Mouse (Mus musculus) granulocyte monocyte progenitor cell, adult 5-6 weeks (primary cell): ENCODE results near the gene Olfr353. TPM values are rescaled to one million over a fixed set of nuclear protein-coding genes. Genes with fewer than 3 reads are reported as not detected.

Experiments used
- ATAC-seq: replicated peaks from 2 replicates; pipeline ENCODE4 v1.8.0; 2016; ENCODE audit warnings: mild to moderate bottlenecking, moderate TSS enrichment, inconsistent platforms; ENCODE audit not compliant: poor library complexity, severe bottlenecking
- total RNA-seq, 2 experiments: library from RNA; stranded (forward) in 1 of 2; stranded (reverse) in 1 of 2; fragments of 200-712, 200-1000 nt in 1 of 2; fragments of >200 nt in 1 of 2; fragmentation: Nextera tagmentation in 1 of 2; gene quantifications; 2 replicates each; pipeline ENCODE4 v1.2.3; 2014 to 2017

Olfr353 gene
- total RNA-seq (2014; fragmentation: Nextera tagmentation): not detected in 2 replicates
- not detected in 2 replicates for total RNA-seq (2017)

DNA sequence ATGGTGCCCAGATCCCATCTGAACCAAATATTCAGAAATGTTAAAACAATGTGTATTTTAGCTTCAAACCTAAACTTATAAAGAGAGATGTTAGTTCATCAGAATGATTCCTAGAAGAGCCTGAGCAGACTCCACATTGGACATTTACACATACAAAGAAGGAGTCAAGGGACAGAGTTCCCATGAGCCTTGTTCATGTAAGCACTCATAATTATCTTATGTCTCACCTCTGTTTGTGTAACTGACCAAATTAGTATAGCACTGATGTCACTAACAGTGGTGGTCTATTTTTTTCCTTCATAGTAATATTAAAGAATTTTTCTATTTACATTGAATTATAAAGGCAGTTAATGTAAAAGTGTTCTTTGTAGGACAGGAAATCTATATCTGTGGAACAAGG is at the start of gene Olfr353:
Gene Olfr353 (minus strand): TSS at position 101 of the 400 bp plus-strand sequence.
- ATAC-seq: no peak

DNA sequence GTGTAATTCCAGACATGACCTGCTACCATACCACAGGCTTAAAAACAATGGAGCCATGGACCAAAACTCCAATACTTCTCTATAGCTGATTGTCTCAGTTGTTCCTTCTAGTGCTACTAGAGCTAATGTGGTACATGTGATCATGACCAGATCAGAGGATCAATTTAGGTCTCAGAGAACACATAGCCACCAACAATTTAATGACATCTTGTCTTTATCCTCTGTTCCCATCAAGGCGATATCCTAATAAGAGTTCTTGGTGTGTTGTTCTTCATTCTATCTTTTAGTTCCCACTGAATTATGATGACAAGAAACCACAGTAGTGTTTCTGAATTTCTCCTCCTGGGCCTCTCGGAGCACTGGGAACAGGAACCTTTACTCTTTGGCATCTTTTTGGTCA is 44.1 kb upstream of the Olfr353 start, which contains the start of gene Olfr356:
Gene Olfr356 (plus strand): TSS at position 301 of the 400 bp plus-strand sequence.
- no peak for ATAC-seq

DNA sequence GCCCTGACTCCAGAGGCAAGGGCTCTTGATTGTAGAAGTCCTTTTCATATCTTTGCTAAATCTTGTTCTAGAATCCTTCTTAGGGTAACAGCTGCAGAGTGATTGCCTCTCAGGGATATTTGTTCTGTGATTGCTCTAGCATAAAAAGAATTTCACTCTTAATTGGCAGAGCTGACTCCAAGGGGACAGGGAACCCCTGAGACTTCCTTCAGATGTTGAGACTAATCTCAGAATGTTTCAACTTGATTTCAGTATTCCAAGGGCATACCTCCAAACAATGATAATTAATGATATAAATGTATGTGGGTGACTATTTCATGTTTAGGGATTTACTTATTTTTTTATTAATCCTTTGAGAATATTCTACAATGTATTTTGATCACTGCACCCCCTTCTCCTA is 36.1 kb upstream of the Olfr353 start, which contains the start of gene Olfr355:
Gene Olfr355 (minus strand): TSS at position 101 of the 400 bp plus-strand sequence.
- no peak for ATAC-seq

- ATAC-seq: no peak
Observed at GRCm38 (mm10) chr2:36905380-36905779, 12.6 kb upstream of the Olfr353 start, which contains the start of gene Olfr354. Gene Olfr354 (plus strand): TSS chr2:36905680.

GRCm38 (mm10) chr2:36897114-36897513 is 4.4 kb upstream of the Olfr353 start:
- ATAC-seq: no peak

- ATAC-seq: no peak
Observed at GRCm38 (mm10) chr2:36868160-36868559, 24.6 kb downstream of the Olfr353 start, which contains the start of gene Olfr352. Gene Olfr352 (plus strand): TSS chr2:36868460.

- ATAC-seq: no peak
Observed at GRCm38 (mm10) chr2:36862560-36862959, 30.2 kb downstream of the Olfr353 start, which contains the start of gene Olfr351. Gene Olfr351 (minus strand): TSS chr2:36862660.

GRCm38 (mm10) chr2:36846010-36846409 is 46.7 kb downstream of the Olfr353 start, which contains the start of gene Olfr350:
Gene Olfr350 (plus strand): TSS chr2:36846310.
- no peak for ATAC-seq

Other genes with a start within 250 kb of the Olfr353 start
- not detected in 2 replicates for gene Olfr346, start 207.1 kb downstream of the Olfr353 start, total RNA-seq (2014; fragmentation: Nextera tagmentation)
- not detected in 2 replicates for gene Olfr346, start 207.1 kb downstream of the Olfr353 start, total RNA-seq (2017)
- gene Olfr347, start 161.0 kb downstream of the Olfr353 start, total RNA-seq (2014; fragmentation: Nextera tagmentation): not detected in 2 replicates
- gene Olfr347, start 161.0 kb downstream of the Olfr353 start, total RNA-seq (2017): not detected in 2 replicates
- gene Olfr348, start 108.7 kb downstream of the Olfr353 start, total RNA-seq (2014; fragmentation: Nextera tagmentation): not detected in 2 replicates
- gene Olfr348, start 108.7 kb downstream of the Olfr353 start, total RNA-seq (2017): not detected in 2 replicates
- not detected in 2 replicates for gene Olfr50, start 102.4 kb downstream of the Olfr353 start, total RNA-seq (2014; fragmentation: Nextera tagmentation)
- not detected in 2 replicates for gene Olfr50, start 102.4 kb downstream of the Olfr353 start, total RNA-seq (2017)
- not detected in 2 replicates for gene Olfr3, start 75.9 kb downstream of the Olfr353 start, total RNA-seq (2014; fragmentation: Nextera tagmentation)
- not detected in 2 replicates for gene Olfr3, start 75.9 kb downstream of the Olfr353 start, total RNA-seq (2017)
- not detected in 2 replicates for gene Olfr350, start 46.6 kb downstream of the Olfr353 start, total RNA-seq (2014; fragmentation: Nextera tagmentation)
- not detected in 2 replicates for gene Olfr350, start 46.6 kb downstream of the Olfr353 start, total RNA-seq (2017)
- gene Olfr351, start 30.3 kb downstream of the Olfr353 start, total RNA-seq (2014; fragmentation: Nextera tagmentation): not detected in 2 replicates
- not detected in 2 replicates for gene Olfr351, start 30.3 kb downstream of the Olfr353 start, total RNA-seq (2017)
- gene Olfr352, start 24.5 kb downstream of the Olfr353 start, total RNA-seq (2014; fragmentation: Nextera tagmentation): not detected in 2 replicates
- not detected in 2 replicates for gene Olfr352, start 24.5 kb downstream of the Olfr353 start, total RNA-seq (2017)
- not detected in 2 replicates for gene Olfr354, start 12.7 kb upstream of the Olfr353 start, total RNA-seq (2014; fragmentation: Nextera tagmentation)
- gene Olfr354, start 12.7 kb upstream of the Olfr353 start, total RNA-seq (2017): not detected in 2 replicates
- gene Olfr355, start 36.0 kb upstream of the Olfr353 start, total RNA-seq (2014; fragmentation: Nextera tagmentation): not detected in 2 replicates
- gene Olfr355, start 36.0 kb upstream of the Olfr353 start, total RNA-seq (2017): not detected in 2 replicates
- gene Olfr356, start 44.2 kb upstream of the Olfr353 start, total RNA-seq (2014; fragmentation: Nextera tagmentation): not detected in 2 replicates
- gene Olfr356, start 44.2 kb upstream of the Olfr353 start, total RNA-seq (2017): not detected in 2 replicates
- not detected in 2 replicates for gene Olfr357, start 100.9 kb upstream of the Olfr353 start, total RNA-seq (2014; fragmentation: Nextera tagmentation)
- not detected in 2 replicates for gene Olfr357, start 100.9 kb upstream of the Olfr353 start, total RNA-seq (2017)
- not detected in 2 replicates for gene Olfr358, start 116.4 kb upstream of the Olfr353 start, total RNA-seq (2014; fragmentation: Nextera tagmentation)
- not detected in 2 replicates for gene Olfr358, start 116.4 kb upstream of the Olfr353 start, total RNA-seq (2017)
- not detected in 2 replicates for gene Olfr360, start 172.8 kb upstream of the Olfr353 start, total RNA-seq (2014; fragmentation: Nextera tagmentation)
- gene Olfr360, start 172.8 kb upstream of the Olfr353 start, total RNA-seq (2017): not detected in 2 replicates
- not detected in 2 replicates for gene Olfr361, start 196.4 kb upstream of the Olfr353 start, total RNA-seq (2014; fragmentation: Nextera tagmentation)
- not detected in 2 replicates for gene Olfr361, start 196.4 kb upstream of the Olfr353 start, total RNA-seq (2017)
- not detected in 2 replicates for gene Olfr362, start 225.0 kb upstream of the Olfr353 start, total RNA-seq (2014; fragmentation: Nextera tagmentation)
- not detected in 2 replicates for gene Olfr362, start 225.0 kb upstream of the Olfr353 start, total RNA-seq (2017)
- not detected in 2 replicates for gene Olfr364-ps1, start 246.4 kb upstream of the Olfr353 start, total RNA-seq (2014; fragmentation: Nextera tagmentation)
- gene Olfr364-ps1, start 246.4 kb upstream of the Olfr353 start, total RNA-seq (2017): not detected in 2 replicates